Mouse (Mus musculus): ENCODE data around the gene Golph3. TPM values are rescaled to one million over a fixed set of nuclear protein-coding genes. Genes with fewer than 3 reads are reported as not detected.

The Golph3 gene
- polyA plus RNA-seq, 2 experiments = 35.2 to 58.4 TPM

- Histone ChIP-seq H3K36me3 (replicated peaks; ENCODE audit: control insufficient read depth, insufficient read depth, low read depth) (peaks cover 7% of the 10 kb centered on the region), H3K27ac (peak overlapping the region; percentile 92), H3K9ac (replicated peaks) (peak overlapping the region; percentile 43), H3K9me3 (ENCODE audit: control insufficient read depth, low read length) (no peaks in the 10 kb centered on the region), H3K4me1 (replicated peaks; ENCODE audit: control insufficient read depth in 2 of 2, insufficient read depth in 2 of 2, low read length in 1 of 2) (peaks cover 30 to 49% of the 10 kb centered on the region in 2 experiments), H3K27me3 (ENCODE audit: control insufficient read depth, insufficient read depth, low read length) (no peaks in the 10 kb centered on the region), H3K4me2 (ENCODE audit: low read depth) (peak overlapping the region; percentile 73), H3K4me3 (ENCODE audit: insufficient read depth in 1 of 2, low read depth in 2 of 2, low read length in 2 of 2) (peak overlapping the region in 1 of 2 experiments; percentile 34; a peak in 2 of 4 replicates)
- TF ChIP-seq EP300 (IDR thresholded peaks at IDR 0.05; ENCODE audit: low read depth) (no peak), CTCF (IDR thresholded peaks at IDR 0.05; ENCODE audit: low read depth) (no peak; the same call in 1 of the 2 replicates)
- ATAC-seq (ENCODE audit: insufficient read depth) (peak; percentile 68), DNase-seq (ENCODE audit: low read depth in 3 of 3, low spot score in 3 of 3) (no peak)
- 18% methylated on average over 4 of the region's 4 CpGs for WGBS (ENCODE audit: insufficient replicate concordance)
These were observed 20.1 kb downstream of the Golph3 start for GRCm38 (mm10) chr15:12341401-12341758.

DNA sequence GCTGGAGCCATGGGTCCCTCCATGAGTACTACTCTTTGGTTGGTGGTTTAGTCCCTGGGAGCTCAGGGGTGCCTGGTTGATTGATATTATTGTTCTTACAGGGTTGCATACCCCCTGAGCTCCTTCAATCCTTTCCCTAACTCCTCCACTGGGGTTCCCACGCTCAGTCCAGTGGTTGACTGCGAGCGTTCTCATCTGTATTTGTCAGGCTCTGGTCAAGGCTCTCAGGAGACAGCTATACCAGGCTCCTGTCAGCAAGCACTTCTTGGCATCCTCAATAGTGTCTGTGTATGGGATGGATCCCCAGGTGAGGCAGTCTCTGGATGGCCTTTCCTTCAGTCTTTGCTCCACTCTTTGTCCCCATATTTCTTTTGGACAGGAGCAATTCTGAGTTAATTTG, 25.7 kb downstream of the Golph3 start:
- Histone ChIP-seq H3K4me3 (ENCODE audit: insufficient read depth in 1 of 2, low read depth in 2 of 2, low read length in 2 of 2) (no peak overlapping the region), H3K9ac (replicated peaks) (no peak overlapping the region), H3K9me3 (ENCODE audit: control insufficient read depth, low read length) (no peaks in the 10 kb centered on the region), H3K36me3 (replicated peaks; ENCODE audit: control insufficient read depth, insufficient read depth, low read depth) (peaks cover 22% of the 10 kb centered on the region), H3K27ac (no peak overlapping the region), H3K4me1 (replicated peaks; ENCODE audit: control insufficient read depth in 2 of 2, insufficient read depth in 2 of 2, low read length in 1 of 2) (peaks cover 3 to 4% of the 10 kb centered on the region in 2 experiments), H3K27me3 (ENCODE audit: control insufficient read depth, insufficient read depth, low read length) (no peaks in the 10 kb centered on the region), H3K4me2 (ENCODE audit: low read depth) (no peak overlapping the region)
- ATAC-seq (ENCODE audit: insufficient read depth) (no peak), DNase-seq (ENCODE audit: low read depth in 3 of 3, low spot score in 3 of 3) (no peak)
- no peak for TF ChIP-seq CTCF (IDR thresholded peaks at IDR 0.05; ENCODE audit: low read depth)
- no peak for TF ChIP-seq EP300 (IDR thresholded peaks at IDR 0.05; ENCODE audit: low read depth)
- WGBS (ENCODE audit: insufficient replicate concordance) = 96% methylated on average over 3 of the region's 3 CpGs

- H3K27me3 ChIP-seq (ENCODE audit: control insufficient read depth, insufficient read depth, low read length) = no peaks in the 10 kb centered on the region
- TF ChIP-seq EP300 (IDR thresholded peaks at IDR 0.05; ENCODE audit: low read depth) (no peak), CTCF (IDR thresholded peaks at IDR 0.05; ENCODE audit: low read depth) (no peak)
- no peak overlapping the region for H3K4me3 ChIP-seq (ENCODE audit: insufficient read depth in 1 of 2, low read depth in 2 of 2, low read length in 2 of 2)
- H3K9me3 ChIP-seq (ENCODE audit: control insufficient read depth, low read length) = no peaks in the 10 kb centered on the region
- ATAC-seq (ENCODE audit: insufficient read depth) (no peak), DNase-seq (ENCODE audit: low read depth in 3 of 3, low spot score in 3 of 3) (no peak)
- no peak overlapping the region for H3K4me2 ChIP-seq (ENCODE audit: low read depth)
- 79% methylated on average over 3 of the region's 3 CpGs for WGBS (ENCODE audit: insufficient replicate concordance)
- no peaks in the 10 kb centered on the region for H3K4me1 ChIP-seq (replicated peaks; ENCODE audit: control insufficient read depth in 2 of 2, insufficient read depth in 2 of 2, low read length in 1 of 2)
- no peak overlapping the region for H3K9ac ChIP-seq (replicated peaks)
- peaks cover 23% of the 10 kb centered on the region for H3K36me3 ChIP-seq (replicated peaks; ENCODE audit: control insufficient read depth, insufficient read depth, low read depth)
- H3K27ac ChIP-seq = no peak overlapping the region
These were observed 27.7 kb downstream of the Golph3 start for GRCm38 (mm10) chr15:12348950-12349349.

- H3K4me2 ChIP-seq (ENCODE audit: low read depth) = no peak overlapping the region
- peaks cover 28% of the 10 kb centered on the region for H3K36me3 ChIP-seq (replicated peaks; ENCODE audit: control insufficient read depth, insufficient read depth, low read depth)
- H3K9ac ChIP-seq (replicated peaks) = no peak overlapping the region
- H3K27me3 ChIP-seq (ENCODE audit: control insufficient read depth, insufficient read depth, low read length) = no peaks in the 10 kb centered on the region
- no peaks in the 10 kb centered on the region for H3K9me3 ChIP-seq (ENCODE audit: control insufficient read depth, low read length)
- no peak for DNase-seq (ENCODE audit: low read depth in 3 of 3, low spot score in 3 of 3)
- H3K4me1 ChIP-seq (replicated peaks; ENCODE audit: control insufficient read depth in 2 of 2, insufficient read depth in 2 of 2, low read length in 1 of 2) = no peaks in the 10 kb centered on the region
- H3K4me3 ChIP-seq (ENCODE audit: insufficient read depth in 1 of 2, low read depth in 2 of 2, low read length in 2 of 2) = no peak overlapping the region
- no peak overlapping the region for H3K27ac ChIP-seq
- no peak for TF ChIP-seq CTCF (IDR thresholded peaks at IDR 0.05; ENCODE audit: low read depth)
- ATAC-seq (ENCODE audit: insufficient read depth) = no peak
- WGBS (ENCODE audit: insufficient replicate concordance) = 78% methylated on average over 5 of the region's 5 CpGs
These were observed 28.6 kb downstream of the Golph3 start for GRCm38 (mm10) chr15:12349840-12350239.

GRCm38 (mm10) chr15:12351470-12351869, 30.2 kb downstream of the Golph3 start:
- no peaks in the 10 kb centered on the region for H3K4me1 ChIP-seq (replicated peaks; ENCODE audit: control insufficient read depth in 2 of 2, insufficient read depth in 2 of 2, low read length in 1 of 2)
- no peak for TF ChIP-seq CTCF (IDR thresholded peaks at IDR 0.05; ENCODE audit: low read depth)
- no peak for TF ChIP-seq EP300 (IDR thresholded peaks at IDR 0.05; ENCODE audit: low read depth)
- no peak overlapping the region for H3K4me3 ChIP-seq (ENCODE audit: insufficient read depth in 1 of 2, low read depth in 2 of 2, low read length in 2 of 2)
- ATAC-seq (ENCODE audit: insufficient read depth) (no peak), DNase-seq (ENCODE audit: low read depth in 3 of 3, low spot score in 3 of 3) (no peak)
- 95% methylated on average over 7 of the region's 7 CpGs for WGBS (ENCODE audit: insufficient replicate concordance)
- H3K36me3 ChIP-seq (replicated peaks; ENCODE audit: control insufficient read depth, insufficient read depth, low read depth) = peaks cover 37% of the 10 kb centered on the region
- no peak overlapping the region for H3K27ac ChIP-seq
- no peaks in the 10 kb centered on the region for H3K27me3 ChIP-seq (ENCODE audit: control insufficient read depth, insufficient read depth, low read length)
- no peaks in the 10 kb centered on the region for H3K9me3 ChIP-seq (ENCODE audit: control insufficient read depth, low read length)
- H3K4me2 ChIP-seq (ENCODE audit: low read depth) = no peak overlapping the region
- H3K9ac ChIP-seq (replicated peaks) = no peak overlapping the region

Data from liver, embryonic 14.5 days (tissue).